Mouse (Mus musculus) limb, embryonic 12.5 days (tissue): ENCODE measurements around the gene Armc7. TPM values are rescaled to one million over a fixed set of nuclear protein-coding genes. Genes with fewer than 3 reads are reported as not detected.
A peak's percentile ranks its signal among the peaks of the same experiment; 100 is the strongest.

ENCODE experiments used
- ATAC-seq: fragments of 200-750 bp; cut with Nextera tagmentation; 2 replicates; pipeline ENCODE4 v1.8.0; 2017; ENCODE audit warnings: low read depth, moderate TSS enrichment; ENCODE audit not compliant: insufficient number of reproducible peaks, insufficient read depth, low FRiP score, low TSS enrichment
- H3K27ac ChIP-seq: fragments of 300-500 bp; sonication (generic); 2 replicates; pipeline ENCODE4 v1.5.1; 2016; ENCODE audit warnings: mild to moderate bottlenecking, moderate library complexity
- H3K27me3 ChIP-seq: fragments of 300-500 bp; sonication (generic); 2 replicates; pipeline ENCODE4 v1.6.1; 2016; ENCODE audit warnings: mild to moderate bottlenecking, moderate library complexity
- H3K36me3 ChIP-seq: fragments of 300-500 bp; sonication (generic); 2 replicates; pipeline ENCODE4 v1.6.1; 2016; ENCODE audit warnings: mild to moderate bottlenecking, moderate library complexity
- H3K4me1 ChIP-seq: fragments of 300-500 bp; sonication (generic); replicated peaks from 2 replicates; pipeline ENCODE4 v1.6.1; 2016
- H3K4me2 ChIP-seq: fragments of 300-500 bp; sonication (generic); 2 replicates; pipeline ENCODE4 v1.6.1; 2016; ENCODE audit warnings: mild to moderate bottlenecking, moderate library complexity
- H3K4me3 ChIP-seq: fragments of 300-500 bp; sonication (generic); replicated peaks from 2 replicates; pipeline ENCODE4 v1.5.1; 2016; ENCODE audit warnings: mild to moderate bottlenecking
- H3K9ac ChIP-seq: fragments of 300-500 bp; sonication (generic); replicated peaks from 2 replicates; pipeline ENCODE4 v1.6.1; 2016; ENCODE audit warnings: mild to moderate bottlenecking, moderate library complexity
- H3K9me3 ChIP-seq: fragments of 300-500 bp; sonication (generic); 2 replicates; pipeline ENCODE4 v1.6.1; 2016; ENCODE audit warnings: mild to moderate bottlenecking, moderate library complexity
- WGBS: fragments of 180-500 bp; shearing (Covaris S2); methylation state at CpG from one replicate; pipeline ENCODE4 v1.1.7; 2016; 5-methylcytosine and 5-hydroxymethylcytosine counted together
- polyA plus RNA-seq: library from polyadenylated mRNA; unstranded; fragments of >200 nt; fragmentation: Nextera tagmentation; extraction: Ambion mirVana; gene quantifications from 2 replicates; pipeline ENCODE4 v1.2.1, GENCODE M21; 2016

Armc7 gene
- polyA plus RNA-seq = 7.5 and 9.6 TPM in 2 replicates

DNA sequence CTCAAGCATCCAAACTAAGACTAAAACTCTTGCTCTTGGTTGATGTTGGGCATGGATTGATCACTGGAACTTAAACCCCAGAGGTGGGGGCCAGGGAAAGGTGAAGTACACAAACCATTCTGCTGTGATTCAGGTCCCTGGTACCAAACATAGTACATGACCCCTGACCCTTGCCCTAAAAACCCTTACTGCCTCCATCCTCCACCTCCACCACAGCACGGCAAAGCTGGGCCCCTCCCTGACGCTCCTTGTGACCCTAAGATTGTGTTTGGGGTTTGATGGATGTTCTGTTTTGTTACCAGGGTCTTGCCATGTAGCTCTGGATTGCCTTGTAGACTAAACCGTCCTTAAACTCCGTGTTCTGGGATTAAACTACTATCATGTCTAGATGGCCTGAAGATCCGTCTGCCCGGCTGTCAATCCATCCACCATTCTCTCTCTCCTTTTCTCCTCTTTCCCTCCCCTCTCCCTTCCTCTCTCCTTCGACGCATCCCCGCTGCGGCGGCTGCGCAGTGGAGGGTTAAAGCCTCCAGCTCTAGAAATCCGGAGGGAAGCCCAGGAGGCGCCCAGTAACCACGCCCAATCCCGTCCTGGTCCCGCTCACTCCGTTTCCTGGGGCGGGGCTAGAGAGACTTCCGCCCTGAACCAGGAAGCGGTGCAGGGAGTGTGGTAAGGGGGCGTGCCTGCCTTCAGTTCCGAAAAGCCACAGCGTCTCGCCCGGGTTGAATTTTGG, at the start of gene Armc7:
TSS of gene Armc7 (plus strand) at position 643 of the 733 bp plus-strand sequence.
- Histone ChIP-seq H3K4me3 (peak within 1 kb of the TSS; percentile 82), H3K9me3 (no peaks in the 10 kb centered on the region), H3K4me2 (peak within 1 kb of the TSS; percentile 95), H3K27me3 (no peaks in the 10 kb centered on the region), H3K9ac (peak within 1 kb of the TSS; percentile 73), H3K4me1 (peaks cover 28% of the 10 kb centered on the region), H3K27ac (peak within 1 kb of the TSS; percentile 80), H3K36me3 (peaks cover 5% of the 10 kb centered on the region)
- peak; percentile 94 for ATAC-seq
- under 1% methylated on average over 26 of the region's 26 CpGs for WGBS

DNA sequence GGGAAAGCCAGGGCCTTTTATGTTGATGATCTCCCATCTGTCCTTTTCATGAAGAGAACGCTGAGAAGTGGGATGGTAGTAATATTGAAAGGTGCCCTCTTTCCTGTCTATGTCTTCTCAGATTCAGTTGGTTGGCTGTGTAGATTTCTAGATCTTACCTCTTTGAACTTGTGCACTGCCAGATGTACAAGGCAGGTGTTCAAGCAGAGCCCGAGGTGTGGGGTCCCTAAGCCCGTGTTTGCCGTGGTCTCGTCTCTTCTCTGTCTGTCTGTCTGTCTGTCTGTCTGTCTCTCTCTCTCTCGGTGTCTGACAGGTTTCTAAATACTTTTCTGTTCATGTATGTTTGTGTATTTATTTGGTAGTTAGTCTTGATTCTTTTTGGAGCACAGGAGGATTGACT, 49.8 kb upstream of the Armc7 start:
- ATAC-seq = no peak
- no peak overlapping the region for H3K4me3 ChIP-seq
- WGBS = 87% methylated on average over 6 of the region's 6 CpGs
- 0 out of 2 replicates have a peak overlapping the region, but pooled peaks have one; percentile 14 for H3K27ac ChIP-seq
- no peaks in the 10 kb centered on the region for H3K27me3 ChIP-seq
- peaks cover 68% of the 10 kb centered on the region for H3K36me3 ChIP-seq
- H3K4me1 ChIP-seq = peaks cover 32% of the 10 kb centered on the region
- no peak overlapping the region for H3K9ac ChIP-seq
- no peaks in the 10 kb centered on the region for H3K9me3 ChIP-seq
- no peak overlapping the region for H3K4me2 ChIP-seq

DNA sequence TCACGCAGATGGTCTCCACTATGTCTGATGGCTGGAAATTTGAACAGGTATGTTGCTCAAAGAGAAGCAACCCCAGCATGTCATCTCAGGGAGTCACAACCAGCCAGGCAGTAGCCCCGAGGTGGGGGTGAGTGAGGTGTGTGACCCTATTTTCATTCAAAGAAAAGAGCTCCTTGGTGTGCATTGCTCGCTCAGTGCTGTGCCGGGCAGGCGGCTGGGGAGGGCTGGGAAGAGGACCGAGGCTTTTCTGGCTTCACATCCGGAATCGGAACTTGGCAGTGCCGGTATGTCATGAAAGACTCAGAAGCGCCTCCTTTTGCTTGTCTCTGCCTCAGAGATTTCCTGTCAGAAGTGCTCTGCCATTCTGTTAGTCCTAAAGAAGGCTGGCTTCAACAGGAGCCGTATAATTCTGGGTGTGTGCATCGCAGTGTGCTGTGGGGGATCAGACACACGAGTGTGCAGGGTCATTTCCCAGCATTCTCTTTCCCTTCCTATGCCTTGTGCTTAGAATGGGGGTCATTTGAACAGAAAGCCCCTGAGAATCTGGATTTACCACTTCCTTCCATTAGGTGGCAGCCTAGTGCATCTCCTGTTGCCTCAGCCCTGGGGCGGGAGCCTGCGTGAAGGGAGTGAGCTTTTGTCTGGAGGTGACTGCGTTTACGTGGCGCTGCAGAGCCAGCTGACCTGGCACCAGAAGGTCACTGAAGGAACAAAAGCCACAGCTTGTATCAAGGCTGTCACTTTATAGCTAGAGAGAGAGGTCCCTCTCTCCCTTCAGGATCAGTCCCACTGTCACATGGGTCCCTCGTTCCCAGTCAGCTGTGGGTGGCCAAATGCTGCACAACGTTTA, 47.8 kb upstream of the Armc7 start:
- no peaks in the 10 kb centered on the region for H3K9me3 ChIP-seq
- H3K4me3 ChIP-seq = no peak overlapping the region
- WGBS = 43% methylated on average over 20 of the region's 20 CpGs
- H3K4me1 ChIP-seq = peaks cover 18% of the 10 kb centered on the region
- H3K27me3 ChIP-seq = no peaks in the 10 kb centered on the region
- peak overlapping the region; percentile 23; the same call in 1 of the 2 replicates for H3K4me2 ChIP-seq
- peak overlapping the region; percentile 50; the same call in 1 of the 2 replicates for H3K27ac ChIP-seq
- peaks cover 80% of the 10 kb centered on the region for H3K36me3 ChIP-seq
- no peak overlapping the region for H3K9ac ChIP-seq
- ATAC-seq = peak; percentile 37; the same call in 1 of the 2 replicates

DNA sequence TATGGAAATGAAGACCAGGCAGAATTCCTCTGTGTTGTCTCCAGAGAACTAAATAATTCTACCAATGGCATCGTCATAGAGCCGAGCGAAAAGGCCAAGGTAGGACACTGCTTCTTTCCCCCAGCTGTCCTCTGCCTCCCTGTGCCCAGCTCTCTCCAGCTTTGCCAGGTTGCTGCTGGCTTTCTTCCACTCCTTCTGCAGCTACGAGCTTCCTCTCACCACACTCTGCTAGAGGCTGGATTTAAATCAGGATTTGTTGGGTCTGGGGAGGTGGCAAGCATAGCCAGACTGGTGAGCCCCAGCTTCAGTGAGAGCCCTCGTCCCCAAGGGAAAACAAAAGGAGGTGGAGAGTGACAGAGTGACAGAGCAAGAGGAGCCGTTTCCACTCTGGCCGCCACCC, 46.2 kb upstream of the Armc7 start:
- Histone ChIP-seq H3K9ac (no peak overlapping the region), H3K27ac (no peak overlapping the region), H3K4me1 (peaks cover 18% of the 10 kb centered on the region), H3K36me3 (peaks cover 80% of the 10 kb centered on the region), H3K4me3 (no peak overlapping the region), H3K27me3 (no peaks in the 10 kb centered on the region), H3K9me3 (no peaks in the 10 kb centered on the region), H3K4me2 (no peak overlapping the region)
- 91% methylated on average over 7 of the region's 7 CpGs for WGBS
- no peak for ATAC-seq

DNA sequence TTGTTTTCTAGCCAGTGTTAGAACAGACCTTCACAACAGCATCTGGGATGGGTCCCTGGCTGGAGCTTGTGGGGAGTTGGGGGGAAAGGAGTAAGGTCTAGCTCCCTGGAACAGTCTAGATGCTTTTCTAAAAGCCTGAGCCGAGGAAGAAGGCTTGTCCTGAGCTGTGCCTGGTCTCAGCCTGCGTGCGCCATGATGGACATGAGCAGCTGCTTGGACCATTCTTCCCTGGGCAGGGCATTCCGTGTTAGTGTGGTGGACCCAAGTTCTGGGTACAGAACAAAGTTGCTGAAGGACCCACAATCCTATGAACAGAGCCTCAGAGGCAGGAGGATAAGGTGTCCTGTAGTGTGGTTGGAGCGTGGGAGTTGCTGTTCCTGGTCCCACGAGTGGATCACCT, 44.9 kb upstream of the Armc7 start:
- H3K9me3 ChIP-seq = no peaks in the 10 kb centered on the region
- peaks cover 70% of the 10 kb centered on the region for H3K36me3 ChIP-seq
- no peaks in the 10 kb centered on the region for H3K27me3 ChIP-seq
- no peak overlapping the region for H3K27ac ChIP-seq
- H3K9ac ChIP-seq = no peak overlapping the region
- no peak overlapping the region for H3K4me2 ChIP-seq
- H3K4me3 ChIP-seq = no peak overlapping the region
- peaks cover 12% of the 10 kb centered on the region for H3K4me1 ChIP-seq
- no peak for ATAC-seq
- WGBS = 93% methylated on average over 6 of the region's 6 CpGs

DNA sequence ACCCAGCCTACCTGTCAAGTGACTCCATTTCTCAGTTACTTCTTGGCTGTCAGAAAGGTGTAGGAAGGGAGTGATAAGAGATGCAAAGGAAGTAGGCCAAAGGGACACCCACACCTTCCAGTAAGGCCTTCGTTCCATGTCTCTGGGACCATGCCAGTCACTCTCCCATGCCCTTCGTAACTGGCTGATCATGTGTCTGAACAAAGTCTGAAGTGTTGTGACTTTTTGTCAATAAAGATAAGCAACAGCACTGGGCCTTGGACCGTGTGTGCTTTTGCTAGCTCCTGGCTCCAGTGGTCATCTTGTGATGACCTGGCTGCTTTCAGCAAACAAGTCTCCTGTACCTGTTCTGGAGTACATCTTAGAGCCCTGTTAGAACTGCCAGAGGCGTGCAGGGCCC, 42.7 kb upstream of the Armc7 start:
- no peak overlapping the region for H3K4me3 ChIP-seq
- no peak for ATAC-seq
- H3K9ac ChIP-seq = no peak overlapping the region

DNA sequence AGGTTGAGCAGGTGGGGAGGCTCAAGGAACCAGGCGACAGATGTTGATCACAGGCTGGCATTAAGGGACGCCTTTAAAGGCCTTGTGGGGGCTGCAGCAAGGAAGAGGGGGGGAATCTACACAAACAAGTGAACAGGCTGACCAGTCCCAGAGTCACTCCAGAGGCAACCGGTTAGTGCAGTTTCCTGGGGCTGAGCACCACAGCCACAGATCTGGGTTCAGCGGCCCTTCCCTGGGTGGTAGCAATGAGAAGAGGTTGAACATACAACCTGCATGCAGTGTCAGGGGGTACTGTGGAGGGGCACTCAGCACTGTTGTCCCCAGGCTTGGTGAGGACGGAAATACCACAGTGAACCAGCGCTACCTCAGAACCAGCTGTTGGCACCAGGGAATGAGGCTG, 42.1 kb upstream of the Armc7 start:
- no peak for ATAC-seq

More for the DNA sequence above, 42.7 kb upstream of the Armc7 start:
- 79% methylated on average over 4 of the region's 4 CpGs for WGBS
- no peak overlapping the region for H3K4me2 ChIP-seq
- no peaks in the 10 kb centered on the region for H3K9me3 ChIP-seq
- H3K27me3 ChIP-seq = no peaks in the 10 kb centered on the region
- H3K36me3 ChIP-seq = peaks cover 49% of the 10 kb centered on the region
- H3K27ac ChIP-seq = no peak overlapping the region
- peaks cover 19% of the 10 kb centered on the region for H3K4me1 ChIP-seq

DNA sequence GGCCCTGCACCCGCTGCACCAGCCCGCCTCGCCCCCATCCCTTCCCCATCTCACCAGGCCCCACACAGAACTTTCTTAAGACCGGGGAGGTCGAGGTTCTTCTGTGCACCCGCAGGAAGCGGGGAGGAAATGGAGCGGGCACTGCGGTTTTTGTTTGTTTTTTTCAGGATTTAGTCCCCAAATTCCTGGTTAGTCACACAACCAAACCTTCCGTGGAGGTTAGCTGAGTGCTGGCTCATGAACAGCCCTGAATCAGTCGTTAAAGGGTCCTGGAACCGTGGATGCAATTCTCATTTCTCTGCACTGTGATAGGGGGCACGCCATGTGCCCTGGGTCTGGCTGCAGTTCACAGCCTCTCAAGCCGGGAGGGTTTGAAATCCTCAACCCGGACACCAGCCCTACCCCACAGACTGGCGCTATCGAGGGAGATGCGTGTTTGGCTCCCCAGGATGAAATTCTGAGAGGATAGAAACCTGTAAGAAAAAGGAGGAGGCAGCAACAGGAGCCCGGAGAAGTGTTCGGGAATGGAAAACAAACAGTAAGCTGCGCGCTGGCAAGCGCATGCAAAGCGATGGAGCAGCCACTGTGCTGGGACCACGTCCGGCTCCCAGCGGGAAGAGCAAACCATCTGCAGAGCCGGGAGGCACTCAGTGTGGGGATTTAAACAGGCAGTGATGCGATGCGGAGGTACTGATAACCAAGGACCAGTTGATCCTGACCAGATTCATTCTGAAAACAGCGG, 39.7 kb upstream of the Armc7 start:
- Histone ChIP-seq H3K4me2 (peak overlapping the region; percentile 66), H3K4me1 (peaks cover 15% of the 10 kb centered on the region), H3K4me3 (peak overlapping the region; percentile 33), H3K9ac (peak overlapping the region; percentile 50), H3K27ac (peak overlapping the region; percentile 35; the same call in 1 of the 2 replicates), H3K27me3 (no peaks in the 10 kb centered on the region), H3K9me3 (0 out of 2 replicates have a peak, but pooled peaks cover 6% of the 10 kb centered on the region), H3K36me3 (peaks cover 26% of the 10 kb centered on the region)
- 6% methylated on average over 31 of the region's 31 CpGs for WGBS
- peak; percentile 54; the same call in 1 of the 2 replicates for ATAC-seq

More for the DNA sequence above, 42.1 kb upstream of the Armc7 start:
- peaks cover 49% of the 10 kb centered on the region for H3K36me3 ChIP-seq
- H3K4me1 ChIP-seq = peaks cover 15% of the 10 kb centered on the region
- no peak overlapping the region for H3K4me2 ChIP-seq
- H3K9ac ChIP-seq = no peak overlapping the region
- no peaks in the 10 kb centered on the region for H3K27me3 ChIP-seq
- H3K27ac ChIP-seq = no peak overlapping the region
- H3K4me3 ChIP-seq = no peak overlapping the region
- WGBS = 82% methylated on average over 6 of the region's 6 CpGs
- no peaks in the 10 kb centered on the region for H3K9me3 ChIP-seq

DNA sequence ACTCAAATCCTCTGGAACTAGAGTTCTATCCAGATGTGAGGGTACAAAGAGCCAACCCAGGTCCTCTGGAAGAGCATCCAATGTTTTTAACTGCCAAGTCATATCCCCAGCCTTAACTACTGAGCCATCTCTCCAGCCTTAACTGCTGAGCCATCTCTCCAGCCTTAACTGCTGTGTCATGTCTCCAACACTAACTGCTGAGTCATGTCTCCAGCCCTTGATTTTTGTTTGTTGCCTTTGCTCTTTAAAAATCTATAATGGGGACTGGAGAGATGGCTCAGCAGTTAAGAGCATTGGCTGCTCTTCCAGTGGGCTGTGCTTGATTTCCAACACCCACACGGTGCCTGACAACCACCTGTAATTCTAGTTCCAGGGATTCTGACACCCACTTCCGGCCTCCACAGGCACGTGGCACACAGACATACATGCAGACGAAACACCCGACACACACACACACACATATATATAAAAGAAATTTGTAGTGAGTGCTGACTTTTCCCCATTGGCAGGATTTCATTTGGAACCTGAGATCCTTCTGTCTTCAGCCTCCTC, 37.8 kb upstream of the Armc7 start:
- H3K36me3 ChIP-seq = peaks cover 7% of the 10 kb centered on the region
- ATAC-seq = no peak
- H3K27me3 ChIP-seq = no peaks in the 10 kb centered on the region; the same call in 1 of the 2 replicates
- H3K9ac ChIP-seq = no peak overlapping the region
- no peak overlapping the region for H3K27ac ChIP-seq
- H3K9me3 ChIP-seq = 0 out of 2 replicates have a peak, but pooled peaks cover 6% of the 10 kb centered on the region
- peaks cover 21% of the 10 kb centered on the region for H3K4me1 ChIP-seq
- H3K4me2 ChIP-seq = no peak overlapping the region
- WGBS = 79% methylated on average over 5 of the region's 5 CpGs
- H3K4me3 ChIP-seq = no peak overlapping the region

DNA sequence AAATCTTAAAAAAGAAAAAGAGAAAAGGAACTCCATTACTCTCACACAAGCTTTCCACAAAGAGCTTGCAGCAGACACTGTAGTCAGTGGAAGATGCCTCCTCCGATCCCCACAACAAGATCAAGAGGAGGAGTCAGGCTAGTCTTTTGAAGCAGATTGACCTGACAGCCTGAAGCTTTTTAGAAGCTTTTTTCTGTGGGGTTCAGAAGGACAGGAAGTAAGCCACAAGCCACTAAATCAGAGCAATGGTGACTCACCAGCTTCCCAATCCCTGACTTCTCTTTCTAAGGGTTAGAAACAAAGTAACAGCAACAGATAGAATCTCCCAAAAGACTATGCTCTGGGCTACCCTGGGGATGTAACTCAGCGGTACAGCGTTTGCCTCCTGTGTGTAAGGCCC, 36.1 kb upstream of the Armc7 start:
- 83% methylated on average over 3 of the region's 3 CpGs for WGBS
- H3K9me3 ChIP-seq = 0 out of 2 replicates have a peak, but pooled peaks cover 6% of the 10 kb centered on the region
- H3K9ac ChIP-seq = no peak overlapping the region
- no peaks in the 10 kb centered on the region; the same call in 1 of the 2 replicates for H3K27me3 ChIP-seq
- H3K36me3 ChIP-seq = no peaks in the 10 kb centered on the region
- no peak overlapping the region for H3K4me2 ChIP-seq
- no peak overlapping the region for H3K4me3 ChIP-seq
- no peak overlapping the region for H3K27ac ChIP-seq
- H3K4me1 ChIP-seq = peaks cover 21% of the 10 kb centered on the region
- no peak for ATAC-seq
